Mouse (Mus musculus) C2C12 (cell line): ENCODE measurements around the gene Tubgcp4.

Source experiments
- CTCF ChIP-seq: IDR thresholded peaks from one replicate; pipeline ENCODE4 v1.5.1; 2011; ENCODE audit not compliant: control insufficient read depth, insufficient read depth, insufficient read length
- FOSL1 ChIP-seq: IDR thresholded peaks from one replicate; pipeline ENCODE4 v1.8.0; 2011; ENCODE audit warnings: mild to moderate bottlenecking, low read length; ENCODE audit not compliant: poor library complexity, insufficient read depth, severe bottlenecking
- MYOD1 ChIP-seq: IDR thresholded peaks from one replicate; pipeline ENCODE4 v1.6.1; 2011; ENCODE audit warnings: low read depth; ENCODE audit not compliant: control insufficient read depth, insufficient read length
- USF1 ChIP-seq: IDR thresholded peaks from one replicate; pipeline ENCODE4 v1.6.1; 2011; ENCODE audit warnings: low read depth, mild to moderate bottlenecking, control low read depth, moderate library complexity

- TF ChIP-seq CTCF (no peak), FOSL1 (no peak), MYOD1 (no peak), USF1 (no peak)
Measured at GRCm38 (mm10) chr2:121195466-121195865, 25.0 kb downstream of the Tubgcp4 start.
